Mouse (Mus musculus): ENCODE measurements around the gene Ly6g6d. TPM values are rescaled to one million over a fixed set of nuclear protein-coding genes. Genes with fewer than 3 reads are reported as not detected.
A peak's percentile ranks its signal among the peaks of the same experiment; 100 is the strongest.

Ly6g6d gene
- polyA plus RNA-seq, 1 experiment from 2014 or later, result 0.41 TPM

- H3K27me3 ChIP-seq, result peaks cover 16% of the 10 kb centered on the region; the same call in 1 of the 2 replicates
- H3K36me3 ChIP-seq (replicated peaks), result peaks cover 63% of the 10 kb centered on the region
- no peak overlapping the region for H3K4me2 ChIP-seq
- WGBS (ENCODE audit: insufficient replicate concordance), result 23% methylated on average over 3 of the region's 3 CpGs
- H3K9ac ChIP-seq, result no peak overlapping the region
- H3K9me3 ChIP-seq (replicated peaks), result no peaks in the 10 kb centered on the region
- no peak overlapping the region for H3K4me3 ChIP-seq (replicated peaks)
- no peak for ATAC-seq (ENCODE audit: insufficient read depth)
- 0 out of 2 replicates have a peak overlapping the region, but pooled peaks have one; percentile 3 for H3K27ac ChIP-seq (replicated peaks)
- H3K4me1 ChIP-seq (replicated peaks), result peaks cover 71% of the 10 kb centered on the region
Observed at GRCm38 (mm10) chr17:35057090-35057489, 20.8 kb downstream of the Ly6g6d start.

GRCm38 (mm10) chr17:35055691-35056495 is 22.0 kb downstream of the Ly6g6d start:
- H3K27me3 ChIP-seq, result peaks cover 8% of the 10 kb centered on the region; the same call in 1 of the 2 replicates
- no peak overlapping the region for H3K4me3 ChIP-seq (replicated peaks)
- H3K9ac ChIP-seq, result no peak overlapping the region
- no peak overlapping the region for H3K27ac ChIP-seq (replicated peaks)
- no peak for ATAC-seq (ENCODE audit: insufficient read depth)
- WGBS (ENCODE audit: insufficient replicate concordance), result 77% methylated on average over 7 of the region's 7 CpGs
- H3K36me3 ChIP-seq (replicated peaks), result peaks cover 65% of the 10 kb centered on the region
- no peak overlapping the region for H3K4me2 ChIP-seq
- no peaks in the 10 kb centered on the region for H3K9me3 ChIP-seq (replicated peaks)
- H3K4me1 ChIP-seq (replicated peaks), result peaks cover 77% of the 10 kb centered on the region

- H3K27me3 ChIP-seq, result no peaks in the 10 kb centered on the region
- H3K4me1 ChIP-seq (replicated peaks), result peaks cover 76% of the 10 kb centered on the region
- WGBS (ENCODE audit: insufficient replicate concordance), result 81% methylated on average over 12 of the region's 12 CpGs
- H3K36me3 ChIP-seq (replicated peaks), result peaks cover 52% of the 10 kb centered on the region
- no peak for ATAC-seq (ENCODE audit: insufficient read depth)
- H3K27ac ChIP-seq (replicated peaks), result peak overlapping the region; percentile 91
- H3K4me3 ChIP-seq (replicated peaks), result peak overlapping the region; percentile 72
- peak overlapping the region; percentile 98 for H3K4me2 ChIP-seq
- H3K9ac ChIP-seq, result peak overlapping the region; percentile 87
- H3K9me3 ChIP-seq (replicated peaks), result no peaks in the 10 kb centered on the region
Observed at GRCm38 (mm10) chr17:35052271-35052798, 25.5 kb downstream of the Ly6g6d start.

- H3K27me3 ChIP-seq, result no peaks in the 10 kb centered on the region
- peak overlapping the region; percentile 72 for H3K4me3 ChIP-seq (replicated peaks)
- peaks cover 45% of the 10 kb centered on the region for H3K36me3 ChIP-seq (replicated peaks)
- peaks cover 81% of the 10 kb centered on the region for H3K4me1 ChIP-seq (replicated peaks)
- H3K9me3 ChIP-seq (replicated peaks), result no peaks in the 10 kb centered on the region
- peak; percentile 44; the same call in 1 of the 2 replicates for ATAC-seq (ENCODE audit: insufficient read depth)
- WGBS (ENCODE audit: insufficient replicate concordance), result 2% methylated on average over 21 of the region's 21 CpGs
- peak overlapping the region; percentile 87 for H3K9ac ChIP-seq
- peak overlapping the region; percentile 98 for H3K4me2 ChIP-seq
- H3K27ac ChIP-seq (replicated peaks), result peak overlapping the region; percentile 91
Observed at GRCm38 (mm10) chr17:35051156-35052086, 26.4 kb downstream of the Ly6g6d start.

- under 1% methylated on average over 27 of the region's 27 CpGs for WGBS (ENCODE audit: insufficient replicate concordance)
- Histone ChIP-seq H3K4me3 (replicated peaks) (peak overlapping the region; percentile 72), H3K9ac (peak overlapping the region; percentile 87), H3K4me2 (peak overlapping the region; percentile 98), H3K9me3 (replicated peaks) (no peaks in the 10 kb centered on the region), H3K36me3 (replicated peaks) (peaks cover 33% of the 10 kb centered on the region), H3K27ac (replicated peaks) (peak overlapping the region; percentile 91), H3K4me1 (replicated peaks) (peaks cover 82% of the 10 kb centered on the region), H3K27me3 (no peaks in the 10 kb centered on the region)
- peak; percentile 23 for ATAC-seq (ENCODE audit: insufficient read depth)
Observed at GRCm38 (mm10) chr17:35050126-35050750, 27.6 kb downstream of the Ly6g6d start.

GRCm38 (mm10) chr17:35049561-35050016 is 28.3 kb downstream of the Ly6g6d start, which contains the start of gene Clic1:
Gene Clic1, plus strand, starts transcription at chr17:35049966.
- Histone ChIP-seq H3K27ac (replicated peaks) (peak within 1 kb of the TSS; percentile 91), H3K4me1 (replicated peaks) (peaks cover 86% of the 10 kb centered on the region), H3K9me3 (replicated peaks) (no peaks in the 10 kb centered on the region), H3K36me3 (replicated peaks) (peaks cover 27% of the 10 kb centered on the region), H3K9ac (peak within 1 kb of the TSS; percentile 87), H3K4me2 (peak within 1 kb of the TSS; percentile 98), H3K4me3 (replicated peaks) (peak within 1 kb of the TSS; percentile 72), H3K27me3 (no peaks in the 10 kb centered on the region)
- ATAC-seq (ENCODE audit: insufficient read depth), result no peak
- 1% methylated on average over 11 of the region's 11 CpGs for WGBS (ENCODE audit: insufficient replicate concordance)

GRCm38 (mm10) chr17:35048932-35049440 is 28.9 kb downstream of the Ly6g6d start:
- Histone ChIP-seq H3K36me3 (replicated peaks) (peaks cover 21% of the 10 kb centered on the region), H3K9ac (0 out of 2 replicates have a peak overlapping the region, but pooled peaks have one; percentile 12), H3K9me3 (replicated peaks) (no peaks in the 10 kb centered on the region), H3K4me3 (replicated peaks) (peak overlapping the region; percentile 72; the same call in 1 of the 2 replicates), H3K27ac (replicated peaks) (peak overlapping the region; percentile 91), H3K27me3 (no peaks in the 10 kb centered on the region), H3K4me2 (peak overlapping the region; percentile 98), H3K4me1 (replicated peaks) (peaks cover 92% of the 10 kb centered on the region)
- 32% methylated on average over 5 of the region's 5 CpGs for WGBS (ENCODE audit: insufficient replicate concordance)
- ATAC-seq (ENCODE audit: insufficient read depth), result no peak

- Histone ChIP-seq H3K4me2 (peak overlapping the region; percentile 98), H3K27ac (replicated peaks) (peak overlapping the region; percentile 91), H3K4me3 (replicated peaks) (peak overlapping the region; percentile 37), H3K36me3 (replicated peaks) (peaks cover 14% of the 10 kb centered on the region), H3K9me3 (replicated peaks) (no peaks in the 10 kb centered on the region), H3K27me3 (no peaks in the 10 kb centered on the region), H3K4me1 (replicated peaks) (peaks cover 98% of the 10 kb centered on the region), H3K9ac (peak overlapping the region; percentile 51)
- ATAC-seq (ENCODE audit: insufficient read depth), result no peak
- 5% methylated on average over 11 of the region's 11 CpGs for WGBS (ENCODE audit: insufficient replicate concordance)
Observed at GRCm38 (mm10) chr17:35048149-35048931, 29.5 kb downstream of the Ly6g6d start.

GRCm38 (mm10) chr17:35047688-35048087 is 30.2 kb downstream of the Ly6g6d start:
- Histone ChIP-seq H3K4me3 (replicated peaks) (peak overlapping the region; percentile 72), H3K9ac (peak overlapping the region; percentile 51), H3K4me2 (peak overlapping the region; percentile 98), H3K36me3 (replicated peaks) (peaks cover 8% of the 10 kb centered on the region), H3K9me3 (replicated peaks) (no peaks in the 10 kb centered on the region), H3K27ac (replicated peaks) (peak overlapping the region; percentile 91), H3K27me3 (no peaks in the 10 kb centered on the region), H3K4me1 (replicated peaks) (peaks cover 94% of the 10 kb centered on the region)
- no peak for ATAC-seq (ENCODE audit: insufficient read depth)
- 10% methylated on average over 1 of the region's 1 CpGs for WGBS (ENCODE audit: insufficient replicate concordance)

Data from liver, embryonic 15.5 days (tissue).